Mouse (Mus musculus) T-helper 17 cell (primary cell): ENCODE results near the gene Isg20l2.

Experiments used
- in situ Hi-C, 2 experiments: fragments of 300-600 bp; cut with MboI, MseI; formaldehyde crosslinking; loops; 1 replicate in 1 of 2; 2 replicates in 1 of 2; pipeline ENCODE4 v1.15.1; 2025; ENCODE audit warnings: high pct_unique_total_duplicates in 2 of 2

The Isg20l2 gene

GRCm38 (mm10) chr3:87972776-87973175 is 42.7 kb downstream of the Isg20l2 start:
- in situ Hi-C loops: loop anchor here in 1 of 2 experiments (10.0 to 25.0 kb wide), 2 partner anchors 1318 to 1465 kb away; partner anchors contain the start of genes Pbxip1 and Pygo2

- in situ Hi-C loops: loop anchor here in 1 of 2 experiments (10.0 to 25.0 kb wide), 2 partner anchors 1319 to 1464 kb away; partner anchors contain the start of genes Pbxip1 and Pygo2
These were observed 43.7 kb downstream of the Isg20l2 start for GRCm38 (mm10) chr3:87973593-87974380.

- in situ Hi-C loops: loop anchor here in 1 of 2 experiments (10.0 to 25.0 kb wide), 2 partner anchors 1320 to 1463 kb away; partner anchors contain the start of genes Pbxip1 and Pygo2
These were observed 44.4 kb downstream of the Isg20l2 start for GRCm38 (mm10) chr3:87974381-87974987.

- in situ Hi-C loops: loop anchor here in 1 of 2 experiments (10.0 kb wide), 1 partner anchor 1325 kb away; no protein-coding TSS in a partner anchor
These were observed 49.4 kb downstream of the Isg20l2 start for GRCm38 (mm10) chr3:87979493-87979892.

GRCm38 (mm10) chr3:87980085-87980484 is 50.0 kb downstream of the Isg20l2 start:
- in situ Hi-C loops: no loop called here

- in situ Hi-C loops: no loop called here
These were observed 50.6 kb downstream of the Isg20l2 start for GRCm38 (mm10) chr3:87980728-87981127.

- in situ Hi-C loops: no loop called here
These were observed 51.2 kb downstream of the Isg20l2 start for GRCm38 (mm10) chr3:87981214-87981760.

- in situ Hi-C loops: no loop called here
These were observed 52.1 kb downstream of the Isg20l2 start for GRCm38 (mm10) chr3:87981894-87982835.

- in situ Hi-C loops: no loop called here
These were observed 52.9 kb downstream of the Isg20l2 start for GRCm38 (mm10) chr3:87982836-87983601.

- in situ Hi-C loops: no loop called here
These were observed 53.5 kb downstream of the Isg20l2 start for GRCm38 (mm10) chr3:87983627-87984026.

GRCm38 (mm10) chr3:87984094-87984493 is 54.0 kb downstream of the Isg20l2 start:
- in situ Hi-C loops: no loop called here

- in situ Hi-C loops: no loop called here
These were observed 55.6 kb downstream of the Isg20l2 start for GRCm38 (mm10) chr3:87985505-87986320.

GRCm38 (mm10) chr3:87986868-87987267 is 56.8 kb downstream of the Isg20l2 start:
- in situ Hi-C loops: no loop called here

- in situ Hi-C loops: no loop called here
These were observed 57.5 kb downstream of the Isg20l2 start for GRCm38 (mm10) chr3:87987633-87988032.

- in situ Hi-C loops: no loop called here
These were observed 58.0 kb downstream of the Isg20l2 start for GRCm38 (mm10) chr3:87988068-87988467.

- in situ Hi-C loops: no loop called here
These were observed 59.8 kb downstream of the Isg20l2 start for GRCm38 (mm10) chr3:87989935-87990334.
